In the genomic region with DNA sequence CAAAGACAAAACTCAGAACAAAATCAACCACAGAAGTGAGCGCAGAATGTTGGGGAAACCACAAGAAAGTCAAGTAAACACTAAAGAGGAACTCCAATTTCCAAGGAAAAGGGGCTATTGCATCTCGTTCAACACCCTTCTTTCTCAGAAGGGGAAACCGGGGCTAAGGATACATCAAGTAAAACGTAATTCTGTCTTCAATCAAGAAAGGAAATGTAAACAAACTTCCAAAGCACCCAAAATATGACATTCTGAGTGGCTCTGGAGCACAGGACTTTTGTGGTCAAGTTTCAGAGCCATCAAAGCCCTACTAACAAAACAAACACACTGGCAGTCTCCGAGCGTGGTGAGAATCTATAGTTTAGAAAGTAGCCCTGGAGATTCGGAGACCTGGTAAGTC, we compare ENCODE assay signal across 8 mouse cellular contexts. TPM values are rescaled to one million over a fixed set of nuclear protein-coding genes. Genes with fewer than 3 reads are reported as not detected.
DNase-seq lines count a peak whose midpoint lies in the region; ATAC-seq and TF ChIP-seq lines count a peak whose summit lies in the region.

No protein-coding gene starts in this region.

- H3K27me3 ChIP-seq in kidney, embryonic 16.5 days (ENCODE audit: insufficient read depth, low read length) = no peaks in the 10 kb centered on the region
- H3K27me3 ChIP-seq in myocyte (ENCODE audit: control insufficient read depth, insufficient read depth, insufficient read length) = no peaks in the 10 kb centered on the region

- peak overlapping the region; percentile 25 for H3ac ChIP-seq in myocyte (ENCODE audit: control insufficient read depth, insufficient read length)

- peak overlapping the region; percentile 79 for H3K9ac ChIP-seq in kidney, embryonic 16.5 days (replicated peaks; ENCODE audit: low read length)

- H3K27ac ChIP-seq in kidney, embryonic 16.5 days (ENCODE audit: low read length) = peak overlapping the region; percentile 90

- no peaks in the 10 kb centered on the region for H3K9me3 ChIP-seq in kidney, embryonic 16.5 days (ENCODE audit: low read length)

- ATAC-seq in kidney, embryonic 16.5 days (ENCODE audit: low FRiP score, low TSS enrichment) = no peak

- H3K79me2 ChIP-seq in myocyte (ENCODE audit: control insufficient read depth, insufficient read depth) = peaks cover 11% of the 10 kb centered on the region

- peak overlapping the region; percentile 66 for H3K4me3 ChIP-seq in kidney, embryonic 16.5 days (ENCODE audit: low read length)
- H3K4me3 ChIP-seq in myocyte = peak overlapping the region; percentile 46

- WGBS in kidney, embryonic 16.5 days = 6% methylated on average over 7 of the region's 7 CpGs

- DNase-seq in kidney, postnatal 36 days = no peak
- DNase-seq in c-Kit-positive CD71-positive TER-119-positive erythroid progenitor cells, embryonic 14.5 days (ENCODE audit: low spot score) = peak; percentile 36
- peak; percentile 66 for DNase-seq in induced T-regulatory cell, adult 2 months (ENCODE audit: low read depth)
- DNase-seq in retina, embryonic 14.5 days (ENCODE audit: low spot score) = no peak
- no peak for DNase-seq in adipocyte (ENCODE audit: low spot score)
- no peak for DNase-seq in testis, postnatal 14 days (ENCODE audit: low spot score)

- peak overlapping the region; percentile 65 for H3K4me2 ChIP-seq in kidney, embryonic 16.5 days (replicated peaks; ENCODE audit: low read depth, low read length)
- peak overlapping the region; percentile 91 for H3K4me2 ChIP-seq in myocyte (ENCODE audit: low read depth)

- peaks cover 24% of the 10 kb centered on the region for H3K4me1 ChIP-seq in kidney, embryonic 16.5 days (ENCODE audit: insufficient read depth, low read length)

- no peak for TF ChIP-seq POLR2A in myocyte (IDR thresholded peaks at IDR 0.05; ENCODE audit: insufficient read length, low read depth)

- H3K36me3 ChIP-seq in kidney, embryonic 16.5 days (ENCODE audit: insufficient read depth, low read length) = no peaks in the 10 kb centered on the region
- H3K36me3 ChIP-seq in myocyte (ENCODE audit: control insufficient read depth, insufficient read depth) = no peaks in the 10 kb centered on the region

TF ChIP-seq in myocyte, 11 proteins besides CTCF, POLR2A, EP300 and RAD21:
- no peak for TF ChIP-seq REST (IDR thresholded peaks at IDR 0.05; ENCODE audit: insufficient read depth, insufficient read length)
- TF ChIP-seq MYOD1 (IDR thresholded peaks at IDR 0.05; ENCODE audit: control insufficient read depth in 1 of 3, insufficient read length in 2 of 3, low read depth in 2 of 3) = no peak
- TF ChIP-seq SRF (IDR thresholded peaks at IDR 0.05; ENCODE audit: control insufficient read depth, insufficient read length, low read depth) = no peak
- no peak for TF ChIP-seq TCF12 (IDR thresholded peaks at IDR 0.05; ENCODE audit: insufficient read depth, poor library complexity, severe bottlenecking)
- no peak for TF ChIP-seq MAX (IDR thresholded peaks at IDR 0.05; ENCODE audit: low read depth)

RNA-seq across cellular contexts. Expression of a gene that starts 0.8 kb away (rescaled TPM):
- polyA plus RNA-seq in kidney, embryonic 16.5 days (2015; fragmentation: Nextera tagmentation; extraction: Ambion mirVana) = 29.7 and 29.9 TPM in 2 replicates
- polyA plus RNA-seq in myocyte (2012; fragmentation: generic; extraction: Trizol) = 19.4 TPM

RNA-seq across cellular contexts. Expression of a gene that starts 32.9 kb away (rescaled TPM):
- not detected in 2 replicates for polyA plus RNA-seq in kidney, embryonic 16.5 days (2015; fragmentation: Nextera tagmentation; extraction: Ambion mirVana)
- not detected for polyA plus RNA-seq in myocyte (2012; fragmentation: generic; extraction: Trizol)

RNA-seq across cellular contexts. Expression of a gene that starts 43.4 kb away (rescaled TPM):
- polyA plus RNA-seq in kidney, embryonic 16.5 days (2015; fragmentation: Nextera tagmentation; extraction: Ambion mirVana) = 112 and 115 TPM in 2 replicates
- polyA plus RNA-seq in myocyte (2012; fragmentation: generic; extraction: Trizol) = 35.8 TPM

Comparison
In these comparisons a context has a peak if more than half of its experiments do, and no peak if none do; other contexts are left out.
1. DNase-seq: peak in c-Kit-positive CD71-positive TER-119-positive erythroid progenitor cells, embryonic 14.5 days (single experiment) and induced T-regulatory cell, adult 2 months (single experiment); none in kidney, postnatal 36 days (0 of 2), retina, embryonic 14.5 days (single experiment), adipocyte (single experiment) and testis, postnatal 14 days (single experiment).